Mouse (Mus musculus): ENCODE results near the gene Asap3.

Gene Asap3

GRCm38 (mm10) chr4:136224677-136225460, 18.7 kb downstream of the Asap3 start:
- no peak for TF ChIP-seq GATA4 (IDR thresholded peaks at IDR 0.05; ENCODE audit: insufficient replicate concordance, low read length)

- no peak for TF ChIP-seq GATA4 (IDR thresholded peaks at IDR 0.05; ENCODE audit: insufficient replicate concordance, low read length)
Observed at GRCm38 (mm10) chr4:136227408-136227807, 21.2 kb downstream of the Asap3 start.

- no peak for TF ChIP-seq GATA4 (IDR thresholded peaks at IDR 0.05; ENCODE audit: insufficient replicate concordance, low read length)
Observed at GRCm38 (mm10) chr4:136228640-136229039, 22.5 kb downstream of the Asap3 start.

- no peak for TF ChIP-seq GATA4 (IDR thresholded peaks at IDR 0.05; ENCODE audit: insufficient replicate concordance, low read length)
Observed at GRCm38 (mm10) chr4:136238669-136239068, 32.5 kb downstream of the Asap3 start.

GRCm38 (mm10) chr4:136239111-136239510, 32.9 kb downstream of the Asap3 start:
- no peak for TF ChIP-seq GATA4 (IDR thresholded peaks at IDR 0.05; ENCODE audit: insufficient replicate concordance, low read length)

- no peak for TF ChIP-seq GATA4 (IDR thresholded peaks at IDR 0.05; ENCODE audit: insufficient replicate concordance, low read length)
Observed at GRCm38 (mm10) chr4:136239622-136240021, 33.5 kb downstream of the Asap3 start.

- no peak for TF ChIP-seq GATA4 (IDR thresholded peaks at IDR 0.05; ENCODE audit: insufficient replicate concordance, low read length)
Observed at GRCm38 (mm10) chr4:136240123-136240522, 34.0 kb downstream of the Asap3 start.

GRCm38 (mm10) chr4:136240955-136241354, 34.8 kb downstream of the Asap3 start:
- TF ChIP-seq GATA4 (IDR thresholded peaks at IDR 0.05; ENCODE audit: insufficient replicate concordance, low read length) = no peak

GRCm38 (mm10) chr4:136242065-136242703, 36.0 kb downstream of the Asap3 start:
- TF ChIP-seq GATA4 (IDR thresholded peaks at IDR 0.05; ENCODE audit: insufficient replicate concordance, low read length) = no peak

- TF ChIP-seq GATA4 (IDR thresholded peaks at IDR 0.05; ENCODE audit: insufficient replicate concordance, low read length) = no peak
Observed at GRCm38 (mm10) chr4:136242728-136243127, 36.6 kb downstream of the Asap3 start.

GRCm38 (mm10) chr4:136244208-136244607, 38.0 kb downstream of the Asap3 start:
- TF ChIP-seq GATA4 (IDR thresholded peaks at IDR 0.05; ENCODE audit: insufficient replicate concordance, low read length) = no peak

GRCm38 (mm10) chr4:136245681-136246080, 39.5 kb downstream of the Asap3 start:
- no peak for TF ChIP-seq GATA4 (IDR thresholded peaks at IDR 0.05; ENCODE audit: insufficient replicate concordance, low read length)

- TF ChIP-seq GATA4 (IDR thresholded peaks at IDR 0.05; ENCODE audit: insufficient replicate concordance, low read length) = no peak
Observed at GRCm38 (mm10) chr4:136246568-136246969, 40.4 kb downstream of the Asap3 start.

GRCm38 (mm10) chr4:136247386-136247728, 41.2 kb downstream of the Asap3 start:
- no peak for TF ChIP-seq GATA4 (IDR thresholded peaks at IDR 0.05; ENCODE audit: insufficient replicate concordance, low read length)

GRCm38 (mm10) chr4:136247729-136248463, 41.7 kb downstream of the Asap3 start, which contains the start of gene Tcea3:
Gene Tcea3, plus strand, starts transcription at chr4:136247729.
- TF ChIP-seq GATA4 (IDR thresholded peaks at IDR 0.05; ENCODE audit: insufficient replicate concordance, low read length) = no peak
